In the genomic region with DNA sequence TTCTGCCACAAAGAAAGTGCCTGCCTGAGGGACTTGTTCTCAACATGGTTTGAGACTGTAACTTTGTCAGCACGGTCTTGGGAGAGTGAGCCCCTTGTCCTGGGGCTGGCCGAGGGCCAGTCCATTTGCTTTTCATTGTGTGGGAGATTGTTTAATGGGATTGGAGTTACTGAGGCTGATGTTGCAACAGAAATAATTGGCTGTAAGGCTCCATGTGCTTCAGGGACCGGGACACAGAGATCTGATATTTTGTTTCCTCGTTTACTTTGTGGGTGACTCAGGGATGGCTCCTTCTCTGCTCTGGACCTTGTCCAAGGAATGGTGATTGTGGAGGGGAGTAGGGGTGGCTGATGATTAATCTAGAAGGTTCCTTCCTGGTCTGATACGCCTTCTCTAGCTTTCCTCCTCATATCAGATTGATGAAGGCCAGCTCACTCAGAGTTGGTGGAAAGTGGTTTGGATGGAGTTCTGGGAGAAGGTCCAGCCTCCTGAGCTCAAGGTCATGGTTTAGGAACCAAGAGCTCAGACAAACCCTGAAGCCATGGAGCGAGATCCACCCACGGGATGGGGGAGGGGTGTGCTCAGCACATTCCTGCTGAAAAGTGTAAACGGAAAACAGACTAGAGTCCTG, we compare ENCODE assay signal across 9 mouse cellular contexts. TPM values are rescaled to one million over a fixed set of nuclear protein-coding genes. Genes with fewer than 3 reads are reported as not detected.
DNase-seq lines count a peak whose midpoint lies in the region; ATAC-seq and TF ChIP-seq lines count a peak whose summit lies in the region.
"Had no signal": no experiment of that assay in that cellular context is flagged by ENCODE, and none has a peak within 500 bp of the region (broad histone marks: within the 10 kb centered on the region; RNA-seq: fewer than 3 reads in every experiment).

No protein-coding gene starts in this region.

- H3K9me3 ChIP-seq in lung, postnatal 0 days (ENCODE audit: low read length) = no peaks in the 10 kb centered on the region
- H3K9me3 ChIP-seq in midbrain, embryonic 15.5 days = no peaks in the 10 kb centered on the region
- H3K9me3 ChIP-seq: neural tube, embryonic 13.5 days had no signal

- H3K4me1 ChIP-seq in lung, postnatal 0 days (ENCODE audit: insufficient read depth, low read depth, low read length) = peaks cover 7% of the 10 kb centered on the region; the same call in 1 of the 2 replicates
- no peaks in the 10 kb centered on the region for H3K4me1 ChIP-seq in midbrain, embryonic 15.5 days
- H3K4me1 ChIP-seq: neural tube, embryonic 13.5 days had no signal

- peak overlapping the region; percentile 5; the same call in 1 of the 2 replicates for H3K27ac ChIP-seq in lung, postnatal 0 days (ENCODE audit: low read length)
- no peak overlapping the region for H3K27ac ChIP-seq in midbrain, embryonic 15.5 days
- H3K27ac ChIP-seq: neural tube, embryonic 13.5 days had no signal

- intact Hi-C loops in heart, postnatal 10 days (cut with DNase I) = loop anchor here (2.0 kb wide), 1 partner anchor 57 kb away; a partner anchor contains a TSS

- peak; percentile 90 for ATAC-seq in lung, postnatal 0 days
- no peak for ATAC-seq in midbrain, embryonic 15.5 days (replicated peaks)

- TF ChIP-seq CTCF in lung, postnatal 0 days (IDR thresholded peaks at IDR 0.05) = no peak

- peak; percentile 74 for DNase-seq in urinary bladder, postnatal 14 days (ENCODE audit: low spot score)
- DNase-seq in urinary bladder, postnatal 10 days (ENCODE audit: low spot score) = no peak
- DNase-seq in heart, postnatal 10 days = peak; percentile 50 to 55
- DNase-seq in lung, postnatal 0 days (ENCODE audit: low spot score) = peak; percentile 71
- no peak for DNase-seq in thymus, adult 18-20 months
- no peak for DNase-seq in T-cell, adult 2 months (ENCODE audit: low spot score)
- DNase-seq in layer of hippocampus, adult 18-20 months (ENCODE audit: low spot score in 2 of 2) = no peak

- no peak overlapping the region for H3K9ac ChIP-seq in lung, postnatal 0 days (replicated peaks; ENCODE audit: low read depth)
- H3K9ac ChIP-seq in midbrain, embryonic 15.5 days = no peak overlapping the region
- H3K9ac ChIP-seq: neural tube, embryonic 13.5 days had no signal

- H3K27me3 ChIP-seq in lung, postnatal 0 days (replicated peaks; ENCODE audit: insufficient read depth, low read length) = no peaks in the 10 kb centered on the region
- H3K27me3 ChIP-seq in midbrain, embryonic 15.5 days (replicated peaks) = no peaks in the 10 kb centered on the region
- H3K27me3 ChIP-seq: neural tube, embryonic 13.5 days had no signal

- no peaks in the 10 kb centered on the region for H3K36me3 ChIP-seq in lung, postnatal 0 days (ENCODE audit: insufficient read depth, low read length)
- no peaks in the 10 kb centered on the region for H3K36me3 ChIP-seq in midbrain, embryonic 15.5 days (replicated peaks)
- H3K36me3 ChIP-seq: neural tube, embryonic 13.5 days had no signal

- peak; percentile 87 for TF ChIP-seq EP300 in lung, postnatal 0 days (IDR thresholded peaks at IDR 0.05)

- 18% methylated on average over 8 of the region's 8 CpGs for WGBS in lung, postnatal 0 days
- WGBS in midbrain, embryonic 15.5 days = 74% methylated on average over 8 of the region's 8 CpGs

- no peak overlapping the region for H3K4me3 ChIP-seq in lung, postnatal 0 days (ENCODE audit: low read depth, low read length)
- H3K4me3 ChIP-seq in midbrain, embryonic 15.5 days = no peak overlapping the region
- H3K4me3 ChIP-seq: neural tube, embryonic 13.5 days had no signal

- H3K4me2 ChIP-seq in lung, postnatal 0 days (replicated peaks; ENCODE audit: low read depth, low read length) = no peak overlapping the region
- no peak overlapping the region for H3K4me2 ChIP-seq in midbrain, embryonic 15.5 days
- H3K4me2 ChIP-seq: neural tube, embryonic 13.5 days had no signal

RNA-seq across cellular contexts. Expression of a gene that starts 56.3 kb away (rescaled TPM):
- total RNA-seq in heart, postnatal 10 days (2021) = 100 to 1,000 TPM; 315 to 324 TPM
- polyA plus RNA-seq in lung, postnatal 0 days (2015; fragmentation: Nextera tagmentation; extraction: Ambion mirVana) = 4.9 and 6.0 TPM in 2 replicates
- 3.8 and 4.5 TPM in 2 replicates for polyA plus RNA-seq in midbrain, embryonic 15.5 days (2015; fragmentation: Nextera tagmentation; extraction: Ambion mirVana)
- 1 to 10 TPM; 2.4 to 4.6 TPM for total RNA-seq in layer of hippocampus, adult 18-20 months (2021)

RNA-seq across cellular contexts. Expression of a gene that starts 60.0 kb away (rescaled TPM):
- under 1 TPM; 0.62 to 0.96 TPM for total RNA-seq in heart, postnatal 10 days (2021)
- 2.9 and 3.2 TPM in 2 replicates for polyA plus RNA-seq in lung, postnatal 0 days (2015; fragmentation: Nextera tagmentation; extraction: Ambion mirVana)
- polyA plus RNA-seq in midbrain, embryonic 15.5 days (2015; fragmentation: Nextera tagmentation; extraction: Ambion mirVana) = 1.8 and 2.9 TPM in 2 replicates
- total RNA-seq in layer of hippocampus, adult 18-20 months (2021) = under 1 TPM; 0.74 to 0.77 TPM

Comparison
In these comparisons a context has a peak if more than half of its experiments do, and no peak if none do; other contexts are left out.
1. DNase-seq: peak in urinary bladder, postnatal 14 days (single experiment), heart, postnatal 10 days (2 of 2) and lung, postnatal 0 days (single experiment); none in urinary bladder, postnatal 10 days (single experiment), thymus, adult 18-20 months (0 of 2), T-cell, adult 2 months (single experiment) and layer of hippocampus, adult 18-20 months (0 of 2).
2. RNA of a gene that starts 56.3 kb away (total RNA-seq): 315 to 324 TPM in heart, postnatal 10 days; 2.4 to 4.6 TPM in layer of hippocampus, adult 18-20 months; every median in the first group is over 10 times any median in the second.